In the genomic region with DNA sequence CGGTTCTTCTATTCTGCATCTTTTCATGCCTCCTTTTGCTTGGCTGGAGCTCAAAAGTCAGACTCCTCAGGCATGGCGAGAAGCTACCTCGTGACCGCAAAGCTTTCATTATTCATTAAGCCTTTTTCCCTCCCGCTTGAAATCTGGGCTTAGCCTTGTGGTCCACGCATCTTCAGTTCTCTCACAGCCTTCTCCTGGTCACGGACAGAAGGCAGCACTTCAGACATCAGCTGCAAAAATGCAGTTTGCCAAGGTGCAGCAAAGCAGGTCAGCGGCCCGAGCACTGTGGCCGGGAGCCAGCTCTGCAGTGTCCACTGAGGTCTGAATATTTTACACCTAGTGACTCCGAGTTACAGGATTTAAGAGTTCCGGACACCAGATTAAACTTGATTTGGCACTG, we compare ENCODE assay signal across 15 mouse cellular contexts. TPM values are rescaled to one million over a fixed set of nuclear protein-coding genes. Genes with fewer than 3 reads are reported as not detected.
DNase-seq lines count a peak whose midpoint lies in the region; ATAC-seq lines count a peak whose summit lies in the region.
"Had no signal": no experiment of that assay in that cellular context is flagged by ENCODE, and none has a peak within 500 bp of the region (broad histone marks: within the 10 kb centered on the region; RNA-seq: fewer than 3 reads in every experiment).

No protein-coding gene starts in this region.

- H3K9ac ChIP-seq in kidney, embryonic 14.5 days (ENCODE audit: low read depth, low read length): no peak overlapping the region
- no peak overlapping the region; the same call in 1 of the 2 replicates for H3K9ac ChIP-seq in midbrain, embryonic 14.5 days (replicated peaks; ENCODE audit: low read length)
- H3K9ac ChIP-seq in intestine, embryonic 15.5 days: no peak overlapping the region
- H3K9ac ChIP-seq: heart, embryonic 12.5 days had no signal

- peak; percentile 15 for DNase-seq in cerebellum, adult 11 months
- DNase-seq in cerebellum, postnatal 14 days: peak; percentile 63 to 64
- DNase-seq in midbrain, embryonic 14.5 days: peak; percentile 55
- no peak for DNase-seq in spleen, postnatal 10 days (ENCODE audit: low spot score in 2 of 2)
- no peak for DNase-seq in heart, embryonic 10.5 days (ENCODE audit: low spot score)
- DNase-seq: embryo, embryonic 11 days; gastrocnemius, postnatal 10 days; layer of hippocampus, postnatal 36 days; liver had no signal

- no peak overlapping the region for H3K27ac ChIP-seq in kidney, embryonic 14.5 days (ENCODE audit: low read depth, low read length)
- peak overlapping the region; percentile 37; the same call in 1 of the 2 replicates for H3K27ac ChIP-seq in midbrain, embryonic 14.5 days (replicated peaks; ENCODE audit: low read depth, low read length)
- H3K27ac ChIP-seq in intestine, embryonic 15.5 days: no peak overlapping the region
- H3K27ac ChIP-seq in heart, embryonic 10.5 days: no peak overlapping the region
- H3K27ac ChIP-seq: stomach, postnatal 0 days had no signal

- no peak overlapping the region for H3K4me3 ChIP-seq in kidney, embryonic 14.5 days (ENCODE audit: low read length)
- H3K4me3 ChIP-seq in midbrain, embryonic 14.5 days (replicated peaks; ENCODE audit: low read depth, low read length): no peak overlapping the region
- no peak overlapping the region for H3K4me3 ChIP-seq in intestine, embryonic 15.5 days (replicated peaks)
- no peak overlapping the region for H3K4me3 ChIP-seq in heart, embryonic 10.5 days
- H3K4me3 ChIP-seq: heart, embryonic 12.5 days had no signal

- peaks cover 11% of the 10 kb centered on the region; the same call in 1 of the 2 replicates for H3K4me1 ChIP-seq in kidney, embryonic 14.5 days (ENCODE audit: control insufficient read depth, insufficient read depth, low read length)
- peaks cover 46% of the 10 kb centered on the region for H3K4me1 ChIP-seq in midbrain, embryonic 14.5 days (ENCODE audit: control insufficient read depth, insufficient read depth, low read length)
- 0 out of 2 replicates have a peak, but pooled peaks cover 11% of the 10 kb centered on the region for H3K4me1 ChIP-seq in intestine, embryonic 15.5 days (replicated peaks)
- 0 out of 2 replicates have a peak, but pooled peaks cover 5% of the 10 kb centered on the region for H3K4me1 ChIP-seq in heart, embryonic 10.5 days
- H3K4me1 ChIP-seq: heart, embryonic 12.5 days had no signal

- no peaks in the 10 kb centered on the region for H3K9me3 ChIP-seq in kidney, embryonic 14.5 days (ENCODE audit: control insufficient read depth, low read length)
- H3K9me3 ChIP-seq in midbrain, embryonic 14.5 days (ENCODE audit: control insufficient read depth, low read length): no peaks in the 10 kb centered on the region
- H3K9me3 ChIP-seq in intestine, embryonic 15.5 days: no peaks in the 10 kb centered on the region
- H3K9me3 ChIP-seq in heart, embryonic 10.5 days: no peaks in the 10 kb centered on the region
- H3K9me3 ChIP-seq: heart, embryonic 12.5 days had no signal

- no peak overlapping the region for H3K4me2 ChIP-seq in kidney, embryonic 14.5 days (replicated peaks; ENCODE audit: low read depth, low read length)
- no peak overlapping the region for H3K4me2 ChIP-seq in midbrain, embryonic 14.5 days (ENCODE audit: low read length)
- no peak overlapping the region for H3K4me2 ChIP-seq in intestine, embryonic 15.5 days (replicated peaks)
- H3K4me2 ChIP-seq: heart, embryonic 12.5 days had no signal

- no peaks in the 10 kb centered on the region for H3K27me3 ChIP-seq in kidney, embryonic 14.5 days (ENCODE audit: control insufficient read depth, insufficient read depth, low read length)
- H3K27me3 ChIP-seq in midbrain, embryonic 14.5 days (ENCODE audit: control insufficient read depth, insufficient read depth, low read length): no peaks in the 10 kb centered on the region
- no peaks in the 10 kb centered on the region for H3K27me3 ChIP-seq in intestine, embryonic 15.5 days (replicated peaks)
- H3K27me3 ChIP-seq in heart, embryonic 10.5 days (ENCODE audit: insufficient read depth, poor library complexity, severe bottlenecking): 0 out of 2 replicates have a peak, but pooled peaks cover 16% of the 10 kb centered on the region

- H3K36me3 ChIP-seq in kidney, embryonic 14.5 days (ENCODE audit: control insufficient read depth, insufficient read depth, low read length): no peaks in the 10 kb centered on the region
- no peaks in the 10 kb centered on the region for H3K36me3 ChIP-seq in midbrain, embryonic 14.5 days (ENCODE audit: control insufficient read depth, insufficient read depth, low read length)
- H3K36me3 ChIP-seq in intestine, embryonic 15.5 days: no peaks in the 10 kb centered on the region
- H3K36me3 ChIP-seq in heart, embryonic 10.5 days: no peaks in the 10 kb centered on the region
- H3K36me3 ChIP-seq: heart, embryonic 12.5 days had no signal

- no peak for ATAC-seq in cerebellum, adult (ENCODE audit: insufficient number of reproducible peaks, low FRiP score, low TSS enrichment)
- 0 out of 2 replicates have a peak, but pooled peaks have one; percentile 18 for ATAC-seq in kidney, embryonic 14.5 days (ENCODE audit: low FRiP score, low TSS enrichment)
- no peak for ATAC-seq in midbrain, embryonic 14.5 days (ENCODE audit: low FRiP score, low TSS enrichment)
- ATAC-seq in intestine, embryonic 15.5 days: no peak
- ATAC-seq: inflammation-experienced regulatory T-cells, adult 6 months had no signal

- WGBS in kidney, embryonic 14.5 days: 67% methylated on average over 12 of the region's 12 CpGs
- 36% methylated on average over 12 of the region's 12 CpGs for WGBS in midbrain, embryonic 14.5 days
- 87% methylated on average over 12 of the region's 12 CpGs for WGBS in intestine, embryonic 15.5 days
- 86% methylated on average over 12 of the region's 12 CpGs for WGBS in heart, embryonic 10.5 days

RNA-seq across cellular contexts. Expression of gene Cacng4, which starts 27.4 kb away (rescaled TPM):
- polyA plus RNA-seq in kidney, embryonic 14.5 days (2014; fragmentation: Nextera tagmentation; extraction: Ambion mirVana): 3.7 and 5.2 TPM in 2 replicates
- polyA plus RNA-seq in midbrain, embryonic 14.5 days (2014; fragmentation: Nextera tagmentation; extraction: Ambion mirVana): 66.4 and 80.5 TPM in 2 replicates
- 4.1 and 5.8 TPM in 2 replicates for polyA plus RNA-seq in intestine, embryonic 15.5 days (2015; fragmentation: Nextera tagmentation; extraction: Ambion mirVana)
- polyA plus RNA-seq in heart, embryonic 10.5 days (2016; fragmentation: Nextera tagmentation; extraction: Ambion mirVana): 0.14 and 0.80 TPM in 2 replicates
- polyA plus RNA-seq: inflammation-experienced regulatory T-cells, adult 6 months had no signal

RNA-seq across cellular contexts. Expression of gene Cacng1, which starts 50.6 kb away (rescaled TPM):
- polyA plus RNA-seq in kidney, embryonic 14.5 days (2014; fragmentation: Nextera tagmentation; extraction: Ambion mirVana): 0.36 TPM in 1 of 2 replicates, not detected in the other
- polyA plus RNA-seq in midbrain, embryonic 14.5 days (2014; fragmentation: Nextera tagmentation; extraction: Ambion mirVana): 0.45 and 0.46 TPM in 2 replicates
- 0.19 TPM in 1 of 2 replicates, not detected in the other for polyA plus RNA-seq in intestine, embryonic 15.5 days (2015; fragmentation: Nextera tagmentation; extraction: Ambion mirVana)
- not detected in 2 replicates for polyA plus RNA-seq in heart, embryonic 10.5 days (2016; fragmentation: Nextera tagmentation; extraction: Ambion mirVana)
- polyA plus RNA-seq: heart, embryonic 12.5 days; inflammation-experienced regulatory T-cells, adult 6 months had no signal

Comparison
In these comparisons a context has a peak if more than half of its experiments do, and no peak if none do; other contexts are left out.
1. DNase-seq: peak in cerebellum, adult 11 months (single experiment), cerebellum, postnatal 14 days (2 of 2) and midbrain, embryonic 14.5 days (single experiment); none in spleen, postnatal 10 days (0 of 2) and heart, embryonic 10.5 days (single experiment).